Mouse (Mus musculus): ENCODE results near the gene Mblac1.

Gene Mblac1

DNA sequence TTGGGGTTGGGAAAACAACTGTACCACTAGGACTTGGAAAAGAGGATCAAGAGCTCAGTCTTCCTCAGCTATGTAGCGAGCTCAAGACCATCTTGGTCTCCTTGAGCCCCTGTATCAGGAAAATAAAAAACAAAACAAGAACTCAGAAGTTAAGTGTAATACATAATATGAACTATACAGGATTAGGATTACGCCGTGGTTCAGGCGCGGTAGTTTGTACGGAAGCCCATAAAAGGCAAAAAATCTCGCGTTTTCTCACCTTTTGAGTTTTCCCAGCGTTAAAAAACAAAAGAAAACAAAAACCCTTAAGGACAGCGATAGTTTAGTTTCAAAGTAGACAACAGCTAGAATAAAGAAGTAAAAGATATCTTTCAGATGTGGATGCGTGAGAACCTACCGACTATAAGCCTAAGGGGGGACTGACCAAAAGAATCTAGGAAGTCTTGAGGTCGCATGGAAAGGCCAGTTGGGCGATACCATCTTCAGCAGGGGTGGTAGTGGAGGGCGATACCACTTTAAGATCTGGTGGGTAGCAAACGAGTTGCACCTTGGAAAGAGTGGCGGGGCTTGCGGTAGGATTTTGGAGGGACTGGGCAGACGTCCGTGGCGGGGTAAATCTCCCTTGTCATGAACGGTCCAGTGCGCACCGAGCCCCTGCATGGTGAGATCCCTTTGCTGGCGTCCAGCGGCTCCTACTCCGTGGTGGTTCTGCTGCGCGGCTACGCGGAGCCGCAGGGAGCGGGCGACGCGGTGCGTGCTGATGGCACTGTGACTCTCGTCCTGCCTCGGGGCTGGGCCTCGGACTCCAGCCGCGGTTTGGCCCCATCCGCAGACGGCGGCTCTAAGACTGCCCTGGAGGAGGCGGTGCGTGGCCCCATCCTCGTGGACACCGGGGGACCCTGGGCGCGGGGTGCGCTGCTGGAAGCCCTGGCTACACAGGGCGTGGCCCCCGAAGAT is at the start of gene Mblac1:
Mblac1 (plus strand) TSS at position 544 of the 957 bp plus-strand sequence.
- peak; percentile 84 to 90 for DNase-seq (ENCODE audit: low spot score in 2 of 2)

DNA sequence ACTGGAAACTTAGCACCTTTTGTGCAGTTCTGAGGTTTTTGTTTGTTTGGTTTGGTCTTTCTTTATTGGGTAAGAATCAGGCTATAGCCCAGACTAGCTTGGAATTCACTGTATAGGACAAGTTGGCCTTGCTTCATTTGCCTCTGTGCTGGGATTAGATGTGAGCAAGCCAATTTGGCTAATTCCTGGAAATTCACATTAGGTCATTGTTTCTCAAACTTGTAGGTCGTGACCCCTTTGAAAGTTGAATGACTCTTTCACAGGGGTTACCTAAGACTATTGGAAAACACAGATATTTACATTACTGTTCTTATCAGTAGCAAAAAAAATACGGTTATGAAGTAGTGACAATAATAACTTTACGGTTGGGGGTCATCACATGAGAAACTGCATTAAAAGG is 39.7 kb upstream of the Mblac1 start:
- no peak for DNase-seq (ENCODE audit: low spot score in 2 of 2)

DNA sequence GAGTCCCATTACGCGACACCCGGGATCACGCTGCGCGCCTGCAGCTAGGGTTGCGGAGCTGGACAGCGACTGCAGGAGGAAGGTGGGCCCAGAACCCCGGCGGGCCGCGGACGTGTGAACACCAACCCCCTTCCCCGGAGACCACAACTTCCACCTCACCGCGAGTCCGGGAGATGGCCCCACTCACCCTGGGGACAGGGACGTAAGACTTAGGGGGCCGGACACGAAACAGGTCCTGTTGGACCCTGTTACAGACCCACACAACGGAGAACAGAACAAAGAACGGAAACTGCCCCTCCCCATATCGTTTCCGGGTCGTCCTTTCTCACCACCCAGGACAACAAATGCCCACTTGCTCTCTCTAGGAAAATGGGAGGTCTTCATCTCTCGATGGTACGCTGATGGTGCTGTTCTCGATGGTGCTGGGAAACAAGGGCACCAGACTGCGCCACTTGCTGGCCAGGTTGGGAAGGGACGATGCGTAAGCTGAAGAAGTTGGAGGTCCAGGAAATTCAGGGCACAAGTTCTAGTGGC is 38.6 kb upstream of the Mblac1 start, which contains the start of gene Zfp113:
Zfp113 (minus strand) TSS at position 302 of the 534 bp plus-strand sequence.
- peak; percentile 86 to 91 for DNase-seq (ENCODE audit: low spot score in 2 of 2)

DNA sequence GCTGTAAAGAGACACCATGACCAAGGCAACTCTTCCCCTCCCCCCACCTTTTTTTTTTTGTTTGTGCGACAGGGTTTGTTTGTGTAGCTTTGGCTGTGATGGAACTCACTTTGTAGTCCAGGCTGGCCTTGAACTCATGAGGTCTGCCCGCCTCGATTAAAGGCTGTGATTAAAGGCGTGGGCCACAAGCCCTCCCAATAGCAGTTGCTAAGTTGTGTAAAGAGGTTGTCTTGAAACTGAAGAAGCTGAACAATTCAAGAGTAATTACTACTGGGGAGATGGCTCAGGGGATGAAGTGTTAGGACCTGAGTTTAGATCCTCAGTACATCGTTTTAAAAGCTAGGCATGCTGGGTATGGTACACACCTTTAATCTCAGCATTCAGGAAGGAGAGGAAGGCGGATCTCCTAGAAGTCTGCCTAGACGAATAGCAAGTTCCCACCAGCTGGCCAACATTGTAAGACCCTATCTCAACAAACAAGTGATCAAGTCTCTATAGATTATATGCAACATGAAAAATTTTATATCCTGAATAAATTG is 33.8 kb upstream of the Mblac1 start:
- DNase-seq (ENCODE audit: low spot score in 2 of 2): no peak

DNA sequence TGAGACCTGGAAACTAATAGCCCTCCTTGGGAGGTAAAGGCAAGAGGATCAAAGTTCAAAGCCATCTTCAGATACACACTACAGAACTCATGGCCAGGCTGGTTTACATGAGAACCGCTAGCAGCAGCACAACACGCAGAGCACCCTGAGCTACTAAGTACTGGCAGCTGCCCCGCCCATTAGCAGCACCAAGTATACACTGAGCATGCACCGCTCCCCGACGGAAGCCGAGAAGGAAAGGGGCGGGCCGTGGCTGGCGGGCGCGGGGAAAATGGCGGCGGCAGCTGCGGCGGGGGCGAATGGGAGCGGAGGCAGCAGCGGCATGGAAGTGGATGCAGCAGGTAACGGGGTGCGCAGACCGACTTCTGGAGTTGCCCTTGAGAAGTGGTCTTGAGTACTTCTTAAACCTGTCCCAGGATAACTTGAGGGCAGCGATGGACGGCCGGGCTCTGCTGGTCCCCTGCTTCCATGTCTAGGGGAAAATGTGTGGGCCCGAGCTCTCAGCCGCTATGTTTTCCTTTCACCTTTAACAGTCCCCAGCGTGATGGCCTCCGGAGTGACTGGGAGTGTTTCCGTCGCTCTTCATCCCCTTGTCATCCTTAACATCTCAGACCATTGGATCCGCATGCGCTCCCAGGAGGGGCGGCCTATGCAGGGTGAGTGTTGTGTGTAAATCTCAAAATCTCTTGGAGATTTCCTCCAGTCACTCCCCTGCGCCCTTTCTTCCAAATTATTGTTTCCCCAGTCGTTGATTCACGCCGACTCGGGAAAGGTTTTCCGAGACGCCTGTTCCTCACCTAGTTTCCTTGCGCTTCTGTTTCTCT is 33.1 kb upstream of the Mblac1 start, which contains the start of gene Cops6:
Cops6 (plus strand) TSS at position 230 of the 824 bp plus-strand sequence.
- peak; percentile 93 to 97 for DNase-seq (ENCODE audit: low spot score in 2 of 2)

DNA sequence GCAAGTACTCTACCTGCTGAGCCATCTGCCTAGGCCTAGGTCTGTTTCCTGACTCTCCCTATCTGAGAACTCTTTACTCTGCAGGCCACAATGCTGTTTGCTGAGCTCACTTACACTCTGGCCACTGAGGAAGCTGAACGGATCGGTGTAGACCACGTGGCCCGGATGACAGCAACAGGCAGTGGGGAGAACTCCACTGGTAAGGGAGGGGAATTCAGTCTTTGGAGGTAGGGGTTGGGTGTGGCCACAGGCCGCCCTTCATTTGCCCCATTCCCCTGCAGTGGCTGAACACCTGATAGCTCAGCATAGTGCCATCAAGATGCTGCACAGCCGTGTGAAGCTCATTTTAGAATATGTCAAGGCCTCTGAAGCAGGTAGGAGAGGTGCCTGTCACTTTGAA is 31.1 kb upstream of the Mblac1 start:
- DNase-seq (ENCODE audit: low spot score in 2 of 2): no peak

DNA sequence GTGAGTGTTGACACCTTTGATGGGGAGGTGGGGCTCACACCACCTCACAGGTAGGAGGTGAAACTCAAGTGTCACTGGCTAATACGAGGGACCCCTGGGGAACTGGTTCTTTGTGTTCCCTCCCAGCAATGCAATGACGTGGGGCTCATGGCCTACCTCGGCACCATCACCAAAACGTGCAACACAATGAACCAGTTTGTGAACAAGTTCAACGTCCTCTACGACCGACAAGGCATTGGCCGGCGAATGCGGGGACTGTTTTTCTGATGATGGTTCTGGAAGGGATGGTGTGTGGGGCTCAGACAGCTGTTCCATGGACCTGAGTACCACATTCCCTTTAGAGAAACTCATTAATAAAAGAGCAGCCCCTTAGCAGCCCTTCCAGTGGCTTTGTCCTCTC is 30.5 kb upstream of the Mblac1 start:
- DNase-seq (ENCODE audit: low spot score in 2 of 2): no peak

DNA sequence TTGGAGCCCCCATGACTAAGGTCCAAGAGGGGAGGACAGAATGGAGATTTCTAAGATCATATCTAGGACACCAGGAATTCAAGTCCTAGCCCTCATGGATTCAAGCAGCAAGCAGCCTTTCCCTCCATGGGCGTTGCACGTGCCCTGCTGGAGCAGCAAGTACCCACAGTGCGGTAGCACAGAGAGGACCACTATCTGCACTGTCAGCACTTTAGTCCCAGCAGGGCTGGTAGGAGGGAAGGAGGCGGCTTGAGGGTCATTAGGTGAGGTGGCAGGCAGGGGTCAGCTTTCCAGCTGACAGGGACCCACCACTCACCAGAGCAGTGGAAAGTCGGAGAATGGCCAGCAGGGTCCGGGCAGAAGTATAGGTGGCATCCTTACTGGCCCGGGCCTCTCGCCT is 28.5 kb upstream of the Mblac1 start:
- DNase-seq (ENCODE audit: low spot score in 2 of 2): no peak

DNA sequence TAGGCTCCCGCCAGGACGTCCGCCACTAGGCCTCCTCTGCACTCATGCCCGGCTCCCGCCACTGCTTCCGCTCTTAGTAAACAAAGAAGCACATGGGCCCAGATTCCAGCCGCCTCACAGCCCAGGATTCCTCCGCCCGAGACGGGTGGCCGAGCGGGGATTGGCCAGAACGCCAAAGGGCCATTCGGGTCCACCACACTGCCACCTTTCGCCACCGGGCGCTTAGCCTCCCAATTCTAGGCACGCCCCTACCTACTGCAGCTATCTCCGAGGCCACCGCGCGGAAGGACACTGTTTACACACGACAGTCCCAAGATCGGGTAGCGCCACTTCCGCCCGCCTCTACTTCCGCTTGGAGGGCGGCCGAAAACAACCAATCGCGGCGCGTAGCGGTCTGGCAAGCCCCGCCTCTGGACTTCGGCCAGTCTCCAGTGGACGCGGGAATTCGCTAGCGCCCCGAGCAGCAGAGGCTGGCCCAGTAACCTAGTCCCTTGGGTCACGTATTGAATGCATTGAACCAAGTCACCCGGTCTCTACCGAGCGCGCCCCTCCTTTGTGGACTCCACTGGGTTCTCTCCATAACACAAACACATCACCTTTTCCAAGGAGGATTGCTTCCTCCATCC is 23.1 kb upstream of the Mblac1 start:
- peak; percentile 96 to 97 for DNase-seq (ENCODE audit: low spot score in 2 of 2)

DNA sequence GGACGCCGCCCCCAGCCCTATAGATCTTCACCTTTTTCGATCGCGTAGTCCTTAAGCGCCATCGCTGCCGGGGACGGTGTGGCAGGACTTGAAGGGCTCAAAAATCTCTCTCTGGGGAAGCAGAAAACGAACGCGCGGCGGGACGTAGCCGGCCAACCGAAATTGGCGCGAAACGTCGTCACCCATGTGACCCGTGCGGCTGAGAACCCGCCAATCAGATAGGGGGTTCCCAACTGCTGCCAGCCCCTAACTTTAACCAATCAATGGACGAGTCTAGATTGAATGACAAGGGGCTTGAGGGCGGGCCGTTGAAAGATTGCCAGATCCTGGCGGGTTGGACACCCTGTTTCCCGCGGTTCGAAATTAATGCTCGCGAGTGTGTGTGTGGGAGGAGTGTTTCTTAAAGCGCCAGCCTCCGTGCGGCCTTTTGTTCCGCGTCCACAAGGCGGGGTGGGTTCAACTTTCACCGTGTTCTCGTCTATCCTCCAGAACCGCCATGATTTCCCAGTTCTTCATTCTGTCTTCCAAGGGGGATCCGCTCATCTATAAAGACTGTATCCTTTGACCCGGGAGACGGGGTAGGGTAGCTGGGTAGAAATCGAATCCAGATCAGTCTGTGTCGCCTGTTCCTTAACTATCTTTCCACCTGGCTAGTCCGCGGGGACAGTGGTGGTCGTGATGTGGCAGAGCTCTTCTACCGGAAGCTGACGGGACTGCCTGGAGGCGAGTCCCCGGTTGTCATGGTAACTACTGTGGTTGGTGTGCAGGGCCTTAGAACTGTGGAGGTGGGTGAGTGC is 22.2 kb upstream of the Mblac1 start, which contains the start of the genes Ap4m1 and Mcm7:
Ap4m1 (plus strand) TSS at position 308 of the 797 bp plus-strand sequence.
Mcm7 (minus strand) TSS at position 728 of the 797 bp plus-strand sequence.
- DNase-seq (ENCODE audit: low spot score in 2 of 2): peak; percentile 95

DNA sequence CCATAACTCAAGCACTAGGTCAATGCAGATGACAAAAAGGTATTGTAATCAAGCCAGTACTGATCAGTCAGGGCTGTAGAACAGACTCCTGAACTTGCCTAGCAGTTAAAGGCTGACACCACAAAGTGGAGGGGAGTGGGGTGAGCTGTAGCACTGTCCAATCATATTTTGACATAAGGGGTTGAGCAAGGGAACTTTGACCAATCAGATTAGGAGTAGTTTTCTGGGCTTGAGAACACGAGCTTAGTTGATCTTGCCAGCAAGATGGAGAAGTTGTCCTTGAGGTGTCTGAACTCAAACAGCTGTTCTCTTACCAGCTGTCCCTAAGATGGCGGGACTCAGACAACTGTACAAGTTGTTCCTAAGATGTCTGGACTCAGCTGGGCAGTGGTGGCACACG is 20.9 kb upstream of the Mblac1 start:
- DNase-seq (ENCODE audit: low spot score in 2 of 2): no peak

DNA sequence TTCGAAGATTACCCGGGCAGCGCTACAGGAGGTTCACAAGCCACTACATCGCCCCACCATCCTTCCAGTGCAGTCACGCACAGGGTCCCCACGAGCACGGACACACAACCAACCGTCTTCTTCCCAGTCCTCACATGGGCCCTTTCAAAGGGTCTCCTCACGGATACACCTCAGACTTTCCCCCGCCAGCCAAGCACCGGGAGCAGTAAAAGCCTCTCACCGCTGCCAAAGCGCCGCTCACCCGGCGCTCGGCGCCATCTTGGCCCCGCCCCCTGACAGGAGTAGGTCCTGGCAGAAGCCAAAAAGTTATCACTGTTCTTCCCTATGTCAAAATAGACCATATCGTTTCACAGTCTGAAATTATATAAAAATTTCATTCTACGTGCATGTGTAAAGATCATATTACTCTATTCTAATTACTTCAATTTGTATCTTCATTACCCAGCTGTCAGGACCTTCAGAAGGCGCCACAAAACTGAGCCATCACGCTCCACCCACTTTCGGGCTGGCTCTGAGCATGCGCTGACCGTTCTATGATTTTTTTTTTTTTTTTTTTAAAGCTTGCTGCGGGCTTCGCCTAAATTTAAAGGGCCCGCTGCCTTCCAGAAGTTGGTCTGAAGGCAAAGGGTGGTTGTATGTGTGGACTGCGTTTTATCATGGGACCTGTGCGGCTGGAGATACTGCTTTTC is 7.0 kb upstream of the Mblac1 start, which contains the start of the genes Taf6 and Cnpy4:
Taf6 (minus strand) TSS at position 502 of the 689 bp plus-strand sequence.
Cnpy4 (plus strand) TSS at position 536 of the 689 bp plus-strand sequence.
- DNase-seq (ENCODE audit: low spot score in 2 of 2): peak; percentile 85 to 93

DNA sequence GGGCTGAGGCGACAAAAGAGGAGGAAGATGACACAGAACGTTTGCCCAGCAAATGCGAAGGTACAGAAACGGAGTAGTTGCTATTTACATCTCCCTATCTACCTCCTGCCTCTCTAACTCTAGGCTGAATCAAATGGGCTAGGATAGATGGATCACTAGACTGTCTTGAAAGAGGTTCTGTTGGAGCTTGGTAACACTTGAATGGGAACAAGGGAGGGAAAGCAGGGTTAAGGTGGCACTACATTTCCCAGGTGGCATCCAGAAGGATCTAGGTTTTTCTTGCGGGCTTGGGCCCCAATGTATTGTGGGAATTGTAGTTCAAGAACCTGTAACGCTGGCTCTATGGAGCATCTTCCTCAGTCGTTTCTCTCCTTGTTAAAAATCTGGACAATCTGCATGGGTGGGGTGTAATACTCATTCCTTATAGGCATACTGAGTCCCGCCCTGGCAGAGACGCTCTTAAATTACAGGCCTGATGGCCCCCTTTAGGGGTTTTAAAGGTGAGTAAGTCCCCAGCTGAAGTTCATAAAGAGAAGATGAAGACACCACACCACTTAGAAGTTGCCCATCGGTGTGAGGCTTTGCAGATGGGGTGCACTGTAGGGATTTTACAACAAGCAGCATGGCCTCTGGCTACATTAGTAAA is 6.3 kb upstream of the Mblac1 start:
- peak; percentile 65 to 72 for DNase-seq (ENCODE audit: low spot score in 2 of 2)

DNA sequence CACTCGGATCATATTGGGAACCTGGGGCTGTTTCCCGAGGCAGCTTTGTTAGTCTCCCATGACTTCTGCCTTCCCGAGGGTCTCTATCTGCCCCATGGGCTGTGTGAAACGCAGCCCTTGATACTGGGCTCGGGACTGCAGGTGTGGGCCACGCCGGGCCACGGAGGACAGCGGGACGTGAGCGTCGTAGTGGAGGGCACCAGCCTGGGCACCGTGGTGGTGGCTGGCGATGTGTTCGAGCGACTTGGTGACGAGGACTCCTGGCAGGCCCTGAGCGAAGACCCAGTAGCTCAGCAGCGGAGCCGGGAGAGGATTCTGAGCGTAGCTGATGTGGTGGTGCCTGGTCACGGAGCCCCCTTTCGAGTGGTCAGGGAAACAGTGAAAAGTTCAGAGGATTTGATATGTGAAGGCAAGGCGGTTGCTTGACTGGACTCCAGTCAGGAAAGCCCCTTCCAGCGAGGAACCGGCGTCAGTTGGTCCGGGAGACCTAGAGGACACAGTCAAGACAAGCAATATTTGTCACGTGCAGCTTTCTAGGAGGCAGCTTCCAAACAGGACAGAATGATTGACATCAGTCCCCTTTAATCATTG is 736 bp downstream of the Mblac1 start:
- peak in 1 of 2 experiments; percentile 77 for DNase-seq (ENCODE audit: low spot score in 2 of 2)

DNA sequence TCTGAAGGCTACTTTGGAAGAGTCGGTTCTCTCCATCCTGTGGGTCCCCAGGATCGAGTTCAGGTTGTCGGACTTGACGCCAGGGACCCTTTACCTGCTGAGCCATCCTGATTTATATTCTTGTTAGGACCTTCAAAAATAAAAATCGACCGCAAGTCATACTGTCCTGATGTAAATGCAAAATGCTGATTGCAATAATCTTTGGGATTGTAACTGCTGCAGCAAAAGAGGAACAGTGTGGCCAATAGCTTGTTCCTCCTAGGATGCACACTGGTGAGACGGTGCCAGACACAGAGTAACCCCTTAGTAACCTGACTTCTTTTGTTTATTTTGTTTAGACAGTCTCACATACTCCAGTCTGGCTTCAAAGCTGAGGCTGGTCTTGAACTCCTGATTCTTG is 1.3 kb downstream of the Mblac1 start:
- DNase-seq (ENCODE audit: low spot score in 2 of 2): no peak

DNA sequence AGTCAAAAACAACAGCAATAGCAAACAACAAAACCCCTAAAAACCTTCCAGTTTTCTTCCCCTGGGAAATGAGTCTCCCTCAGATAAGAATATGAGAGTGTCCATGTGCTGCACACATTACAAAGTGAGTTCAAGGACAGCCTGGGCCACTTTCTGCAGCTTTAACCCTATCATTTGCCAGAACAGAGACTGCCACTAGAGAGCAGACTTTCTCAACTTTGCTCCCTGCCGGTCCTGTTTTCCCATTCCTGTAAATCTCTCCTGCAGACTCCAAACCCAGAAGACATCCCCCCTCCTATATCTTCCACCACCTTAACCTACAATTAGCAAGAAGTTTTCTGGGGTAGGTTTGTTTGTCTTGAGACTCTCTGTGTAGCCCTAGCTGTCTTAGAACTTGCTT is 5.5 kb downstream of the Mblac1 start:
- DNase-seq (ENCODE audit: low spot score in 2 of 2): no peak

DNA sequence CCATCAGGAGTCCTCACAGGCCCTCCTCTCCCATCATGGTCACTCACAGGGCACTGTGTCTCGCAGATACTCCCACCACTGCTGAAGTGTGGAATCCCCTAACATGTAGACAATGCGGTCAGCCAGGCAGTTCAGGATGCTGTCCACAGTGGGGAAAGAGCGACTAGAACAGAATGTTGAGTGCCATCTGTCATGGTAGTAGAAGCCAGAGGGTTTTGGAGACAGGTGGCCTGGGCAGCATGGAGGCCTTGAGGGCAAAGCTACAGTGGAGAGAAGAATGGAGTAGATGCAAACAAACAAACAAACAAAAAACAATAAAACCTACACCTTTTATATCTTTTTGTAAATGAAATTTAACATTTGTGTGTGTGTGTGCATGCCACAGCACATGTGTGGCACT is 8.0 kb downstream of the Mblac1 start:
- no peak for DNase-seq (ENCODE audit: low spot score in 2 of 2)

DNA sequence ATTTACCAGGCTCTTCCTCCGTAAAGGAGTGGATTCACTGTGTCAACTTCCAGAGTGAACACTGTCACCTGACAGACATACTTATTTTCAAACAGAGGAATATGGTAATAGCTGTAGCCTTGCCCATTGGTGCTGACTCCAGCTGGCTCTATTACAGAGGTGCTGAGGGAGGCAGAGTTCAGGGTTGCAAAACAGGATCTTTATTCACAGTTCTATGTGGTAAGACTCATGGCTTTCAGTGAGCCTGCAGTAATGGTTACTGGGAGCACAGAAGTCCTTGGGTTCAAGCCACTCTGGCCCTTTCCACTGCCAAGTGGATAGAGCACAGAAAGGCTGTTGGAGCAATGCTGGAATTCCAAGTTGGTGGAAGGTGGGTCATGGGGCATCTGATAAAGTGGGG is 13.1 kb downstream of the Mblac1 start:
- DNase-seq (ENCODE audit: low spot score in 2 of 2): no peak

DNA sequence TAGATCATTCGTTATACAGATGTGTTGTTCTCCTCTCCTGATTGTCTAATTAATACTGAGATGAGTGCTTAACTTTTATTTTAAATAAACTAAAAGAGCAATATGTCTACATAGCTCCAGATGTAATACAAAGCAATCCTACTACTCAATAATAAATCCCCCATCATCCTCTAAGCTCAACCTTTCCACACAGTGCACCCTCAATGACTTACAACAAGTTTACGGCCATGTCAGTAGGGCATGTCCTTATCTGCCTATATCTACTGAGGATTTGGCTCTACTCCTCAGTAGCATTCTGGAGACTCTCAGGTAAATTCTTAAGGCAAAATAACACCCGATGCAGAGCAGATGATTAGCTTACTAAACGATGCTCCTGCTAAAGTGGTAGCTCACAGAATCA is 13.8 kb downstream of the Mblac1 start:
- no peak for DNase-seq (ENCODE audit: low spot score in 2 of 2)

Measured in spleen, postnatal 4 days (tissue).